ENCODE assay signal across 13 mouse cellular contexts in genomic region chr11:77684896-77685295, GRCm38 (mm10). TPM values are rescaled to one million over a fixed set of nuclear protein-coding genes. Genes with fewer than 3 reads are reported as not detected.
DNase-seq lines count a peak whose midpoint lies in the region; ATAC-seq and TF ChIP-seq lines count a peak whose summit lies in the region.
"Had no signal": no experiment of that assay in that cellular context is flagged by ENCODE, and none has a peak within 500 bp of the region (broad histone marks: within the 10 kb centered on the region; RNA-seq: fewer than 3 reads in every experiment).

No protein-coding gene starts in this region.

- peaks cover 13% of the 10 kb centered on the region for H3K36me3 ChIP-seq in erythroblast, embryonic 14.5 days (ENCODE audit: control insufficient read depth)
- H3K36me3 ChIP-seq in kidney, embryonic 14.5 days (ENCODE audit: control insufficient read depth, insufficient read depth, low read length), result no peaks in the 10 kb centered on the region; the same call in 1 of the 2 replicates
- H3K36me3 ChIP-seq in kidney, adult 2 months (ENCODE audit: control insufficient read depth, insufficient read depth, low read length), result no peaks in the 10 kb centered on the region
- H3K36me3 ChIP-seq in forebrain, embryonic 13.5 days (ENCODE audit: poor library complexity, severe bottlenecking), result 0 out of 2 replicates have a peak, but pooled peaks cover under 1% of the 10 kb centered on the region
- no peaks in the 10 kb centered on the region for H3K36me3 ChIP-seq in macrophage (ENCODE audit: inconsistent target)

- ATAC-seq in erythroblast, adult 5-6 weeks (replicated peaks; ENCODE audit: low FRiP score, poor library complexity, severe bottlenecking), result no peak
- no peak for ATAC-seq in kidney, embryonic 14.5 days (ENCODE audit: low FRiP score, low TSS enrichment)
- no peak for ATAC-seq in forebrain, embryonic 13.5 days

- no peak for DNase-seq in kidney, adult 2 months
- DNase-seq in urinary bladder, adult 18-20 months (ENCODE audit: low spot score in 2 of 2), result no peak
- no peak for DNase-seq in layer of hippocampus, adult 18-20 months (ENCODE audit: low spot score in 2 of 2)
- DNase-seq: cerebellum, postnatal 36 days; kidney, adult 18-20 months; lung, postnatal 36 days had no signal

- TF ChIP-seq POLR2A in kidney, adult 2 months (IDR thresholded peaks at IDR 0.05; ENCODE audit: low read depth, low read length), result no peak

- H3K4me2 ChIP-seq in kidney, embryonic 14.5 days (replicated peaks; ENCODE audit: low read depth, low read length), result peak overlapping the region; percentile 38
- peak overlapping the region; percentile 28; the same call in 1 of the 2 replicates for H3K4me2 ChIP-seq in forebrain, embryonic 13.5 days

- H3K27me3 ChIP-seq in erythroblast, embryonic 14.5 days (ENCODE audit: control insufficient read depth), result no peaks in the 10 kb centered on the region
- H3K27me3 ChIP-seq in kidney, embryonic 14.5 days (ENCODE audit: control insufficient read depth, insufficient read depth, low read length), result no peaks in the 10 kb centered on the region
- H3K27me3 ChIP-seq in kidney, adult 2 months (replicated peaks; ENCODE audit: control insufficient read depth, insufficient read depth, low read length), result no peaks in the 10 kb centered on the region
- H3K27me3 ChIP-seq in forebrain, embryonic 13.5 days, result no peaks in the 10 kb centered on the region
- H3K27me3 ChIP-seq: limb, embryonic 12.5 days had no signal

- H3K27ac ChIP-seq in kidney, embryonic 14.5 days (ENCODE audit: low read depth, low read length), result no peak overlapping the region
- H3K27ac ChIP-seq in kidney, adult 2 months (ENCODE audit: insufficient read depth, low read depth, low read length), result no peak overlapping the region
- no peak overlapping the region for H3K27ac ChIP-seq in forebrain, embryonic 13.5 days
- H3K27ac ChIP-seq in macrophage, result peak overlapping the region; percentile 83

- 70% methylated on average over 2 of the region's 2 CpGs for WGBS in kidney, embryonic 14.5 days
- 57% methylated on average over 2 of the region's 2 CpGs for WGBS in kidney, adult 2 months
- 60% methylated on average over 2 of the region's 2 CpGs for WGBS in forebrain, embryonic 13.5 days
- 100% methylated on average over 1 of the region's 2 CpGs for WGBS in macrophage (ENCODE audit: missing documents)

- peaks cover 34% of the 10 kb centered on the region for H3K79me2 ChIP-seq in macrophage (ENCODE audit: inconsistent target)

- H3K4me3 ChIP-seq in erythroblast, embryonic 14.5 days (replicated peaks), result peak overlapping the region; percentile 100
- no peak overlapping the region for H3K4me3 ChIP-seq in kidney, embryonic 14.5 days (ENCODE audit: low read length)
- H3K4me3 ChIP-seq in kidney, adult 2 months (ENCODE audit: insufficient read depth, low read depth, low read length), result no peak overlapping the region
- no peak overlapping the region; the same call in 1 of the 2 replicates for H3K4me3 ChIP-seq in forebrain, embryonic 13.5 days
- peak overlapping the region; percentile 83; the same call in 1 of the 2 replicates for H3K4me3 ChIP-seq in macrophage (ENCODE audit: inconsistent target)

- no peak for TF ChIP-seq CTCF in kidney, adult 2 months (conservative IDR thresholded peaks at IDR 0.05; ENCODE audit: insufficient read depth, insufficient read length, low read depth, low read length)

- H3K4me1 ChIP-seq in erythroblast, embryonic 14.5 days (ENCODE audit: control insufficient read depth), result peaks cover 26% of the 10 kb centered on the region
- peaks cover 7% of the 10 kb centered on the region for H3K4me1 ChIP-seq in kidney, embryonic 14.5 days (ENCODE audit: control insufficient read depth, insufficient read depth, low read length)
- peaks cover 6% of the 10 kb centered on the region; the same call in 1 of the 2 replicates for H3K4me1 ChIP-seq in kidney, adult 2 months (ENCODE audit: control insufficient read depth, insufficient read depth, low read length)
- peaks cover 17% of the 10 kb centered on the region for H3K4me1 ChIP-seq in forebrain, embryonic 13.5 days

- H3K9ac ChIP-seq in kidney, embryonic 14.5 days (ENCODE audit: low read depth, low read length), result no peak overlapping the region
- no peak overlapping the region for H3K9ac ChIP-seq in forebrain, embryonic 13.5 days

- H3K9me3 ChIP-seq in erythroblast, embryonic 14.5 days (ENCODE audit: control insufficient read depth, low read length), result no peaks in the 10 kb centered on the region
- no peaks in the 10 kb centered on the region for H3K9me3 ChIP-seq in kidney, embryonic 14.5 days (ENCODE audit: control insufficient read depth, low read length)
- no peaks in the 10 kb centered on the region for H3K9me3 ChIP-seq in forebrain, embryonic 13.5 days (replicated peaks)
- H3K9me3 ChIP-seq: G1E; limb, embryonic 12.5 days had no signal

RNA-seq across cellular contexts. Expression of gene Nufip2, which starts 1.1 kb away (rescaled TPM):
- polyA plus RNA-seq in erythroblast, embryonic 14.5 days (2012), result 1.0 and 1.1 TPM in 2 replicates
- total RNA-seq in erythroblast, adult 5-6 weeks (2015; ENCODE audit: low replicate concordance), result 17.8 and 29.8 TPM in 2 replicates
- total RNA-seq in erythroblast, adult 5-6 weeks (2017; ENCODE audit: low replicate concordance), result 21.2 and 25.6 TPM in 2 replicates
- polyA plus RNA-seq in kidney, embryonic 14.5 days (2014; fragmentation: Nextera tagmentation; extraction: Ambion mirVana), result 9.2 and 9.7 TPM in 2 replicates
- 10.8 and 13.5 TPM in 2 replicates for polyA plus RNA-seq in kidney, adult 2 months (2012; rRNA removed)
- 4.3 and 5.0 TPM in 2 replicates for polyA plus RNA-seq in forebrain, embryonic 13.5 days (2015; fragmentation: Nextera tagmentation; extraction: Ambion mirVana)
- 100 to 1,000 TPM; 153 to 353 (median 255) TPM for total RNA-seq in macrophage (2018; cell fraction: chromatin; rRNA removed)
- 10 to 100 TPM; 39.9 to 60.8 (median 50.1) TPM for total RNA-seq in macrophage (2018; cell fraction: cytosol; rRNA removed)
- total RNA-seq in macrophage (2018; cell fraction: nucleus; rRNA removed), result 100 to 1,000 TPM; 108 to 257 (median 165) TPM
- polyA plus RNA-seq in macrophage (2018), result 22.9 to 25.7 TPM (median 24.8 TPM) in 3 replicates
- total RNA-seq in layer of hippocampus, adult 18-20 months (2021), result 10 to 100 TPM; 75.3 to 76.1 TPM

RNA-seq across cellular contexts. Expression of gene Cryba1, which starts 40.2 kb away (rescaled TPM):
- polyA plus RNA-seq in erythroblast, embryonic 14.5 days (2012), result not detected in 2 replicates
- not detected in 2 replicates for total RNA-seq in erythroblast, adult 5-6 weeks (2015; ENCODE audit: low replicate concordance)
- not detected in 2 replicates for total RNA-seq in erythroblast, adult 5-6 weeks (2017; ENCODE audit: low replicate concordance)
- not detected in 2 replicates for polyA plus RNA-seq in kidney, embryonic 14.5 days (2014; fragmentation: Nextera tagmentation; extraction: Ambion mirVana)
- not detected in 2 replicates for polyA plus RNA-seq in kidney, adult 2 months (2012; rRNA removed)
- 0.76 and 1.7 TPM in 2 replicates for polyA plus RNA-seq in forebrain, embryonic 13.5 days (2015; fragmentation: Nextera tagmentation; extraction: Ambion mirVana)
- not detected for total RNA-seq in macrophage (2018; cell fraction: chromatin; rRNA removed)
- not detected for total RNA-seq in macrophage (2018; cell fraction: cytosol; rRNA removed)
- not detected for total RNA-seq in macrophage (2018; cell fraction: nucleus; rRNA removed)
- not detected in 3 replicates for polyA plus RNA-seq in macrophage (2018)
- total RNA-seq in layer of hippocampus, adult 18-20 months (2021), result not detected
- polyA plus RNA-seq: G1E; limb, embryonic 12.5 days had no signal

Comparison
In these comparisons a context has a peak if more than half of its experiments do, and no peak if none do; other contexts are left out.
1. H3K4me3 ChIP-seq: peak in erythroblast, embryonic 14.5 days (single experiment) and macrophage (single experiment); none in kidney, embryonic 14.5 days (single experiment), kidney, adult 2 months (single experiment) and forebrain, embryonic 13.5 days (single experiment).